Mouse (Mus musculus) embryonic facial prominence, embryonic 11.5 days (tissue): Measurements from ENCODE around the gene Slc36a2. TPM values are rescaled to one million over a fixed set of nuclear protein-coding genes. Genes with fewer than 3 reads are reported as not detected.

Experiments
- ATAC-seq: fragments of 200-750 bp; cut with Nextera tagmentation; replicated peaks from 2 replicates; pipeline ENCODE4 v1.8.0; 2017; ENCODE audit warnings: low read depth; ENCODE audit not compliant: insufficient number of reproducible peaks, low FRiP score, low TSS enrichment
- DNase-seq: peaks from one replicate; pipeline ENCODE4 v3.0.0-alpha.2; 2015; ENCODE audit warnings: low spot score
- H3K27ac ChIP-seq: fragments of 300-500 bp; sonication (generic); replicated peaks from 2 replicates; pipeline ENCODE4 v1.5.1; 2014; ENCODE audit warnings: mild to moderate bottlenecking, low read depth, low read length, control low read depth
- H3K27me3 ChIP-seq: fragments of 300-500 bp; sonication (generic); 2 replicates; pipeline ENCODE4 v1.6.1; 2014; ENCODE audit warnings: mild to moderate bottlenecking, low read length, moderate library complexity, mixed read lengths; ENCODE audit not compliant: control insufficient read depth, insufficient read depth
- H3K36me3 ChIP-seq: fragments of 300-500 bp; sonication (generic); replicated peaks from 2 replicates; pipeline ENCODE4 v1.6.1; 2014; ENCODE audit warnings: low read depth, mild to moderate bottlenecking, low read length, moderate library complexity, mixed read lengths; ENCODE audit not compliant: control insufficient read depth, insufficient read depth
- H3K4me1 ChIP-seq: fragments of 300-500 bp; sonication (generic); 2 replicates; pipeline ENCODE4 v1.6.1; 2014; ENCODE audit warnings: low read length, mixed read lengths; ENCODE audit not compliant: control insufficient read depth, insufficient read depth
- H3K4me2 ChIP-seq: fragments of 300-500 bp; sonication (generic); 2 replicates; pipeline ENCODE4 v1.6.1; 2014; ENCODE audit warnings: low read depth, mild to moderate bottlenecking, control low read depth, low read length, moderate library complexity
- H3K4me3 ChIP-seq: fragments of 300-500 bp; sonication (generic); 2 replicates; pipeline ENCODE4 v1.5.1; 2014; ENCODE audit warnings: low read depth, low read length, control low read depth
- H3K9ac ChIP-seq: fragments of 300-500 bp; sonication (generic); replicated peaks from 2 replicates; pipeline ENCODE4 v1.6.1; 2014; ENCODE audit warnings: mild to moderate bottlenecking, control low read depth, low read length
- H3K9me3 ChIP-seq: fragments of 300-500 bp; sonication (generic); replicated peaks from 2 replicates; pipeline ENCODE4 v1.6.1; 2016; ENCODE audit warnings: mild to moderate bottlenecking, low read length, inconsistent platforms, mixed read lengths; ENCODE audit not compliant: control insufficient read depth
- WGBS: fragments of 180-500 bp; shearing (Covaris S2); extraction: QIAGEN DNeasy Blood & Tissue Kit; methylation state at CpG from one replicate; pipeline ENCODE4 v1.1.7; 2014; 5-methylcytosine and 5-hydroxymethylcytosine counted together
- polyA plus RNA-seq: library from polyadenylated mRNA; unstranded; fragments of >200 nt; fragmentation: Nextera tagmentation; extraction: Ambion mirVana; gene quantifications from 2 replicates; pipeline ENCODE4 v1.2.1, GENCODE M21; 2014

Slc36a2 gene
- polyA plus RNA-seq, 1 experiment from 2014 or later, result 0.11 TPM

DNA sequence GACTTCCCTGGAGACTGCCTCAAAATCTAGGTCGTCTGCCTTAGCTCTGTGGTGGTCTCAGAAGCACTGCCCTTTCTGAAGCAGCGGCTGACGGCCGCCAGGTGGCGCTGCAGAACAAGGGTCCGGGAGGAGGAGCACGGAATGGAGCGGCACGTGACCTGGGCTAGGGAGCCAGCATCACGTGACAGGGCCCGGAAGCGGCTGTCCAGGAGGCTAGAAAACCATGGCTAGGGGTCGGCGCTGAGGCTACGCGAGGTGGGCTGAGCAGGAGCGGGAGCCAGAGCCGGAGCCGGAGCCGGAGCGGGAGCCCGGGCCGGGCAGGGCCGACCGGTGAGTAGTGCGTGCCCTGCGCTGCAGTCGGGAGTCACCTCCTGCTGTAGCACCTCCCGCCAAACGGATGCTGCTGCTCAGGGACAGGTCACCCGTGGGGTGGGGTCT, 19.3 kb upstream of the Slc36a2 start, which contains the start of gene Slc36a1:
Slc36a1 (plus strand) TSS at position 192 of the 438 bp plus-strand sequence.
- no peaks in the 10 kb centered on the region for H3K4me1 ChIP-seq
- peak within 1 kb of the TSS; percentile 91 for H3K4me2 ChIP-seq
- peak; percentile 96 for DNase-seq
- WGBS, result under 1% methylated on average over 31 of the region's 31 CpGs
- H3K4me3 ChIP-seq, result peak within 1 kb of the TSS; percentile 77
- H3K36me3 ChIP-seq, result no peaks in the 10 kb centered on the region
- H3K27me3 ChIP-seq, result no peaks in the 10 kb centered on the region
- peak; percentile 92 for ATAC-seq
- no peak within 1 kb of the TSS for H3K27ac ChIP-seq
- H3K9ac ChIP-seq, result peak within 1 kb of the TSS; percentile 78
- no peaks in the 10 kb centered on the region for H3K9me3 ChIP-seq

DNA sequence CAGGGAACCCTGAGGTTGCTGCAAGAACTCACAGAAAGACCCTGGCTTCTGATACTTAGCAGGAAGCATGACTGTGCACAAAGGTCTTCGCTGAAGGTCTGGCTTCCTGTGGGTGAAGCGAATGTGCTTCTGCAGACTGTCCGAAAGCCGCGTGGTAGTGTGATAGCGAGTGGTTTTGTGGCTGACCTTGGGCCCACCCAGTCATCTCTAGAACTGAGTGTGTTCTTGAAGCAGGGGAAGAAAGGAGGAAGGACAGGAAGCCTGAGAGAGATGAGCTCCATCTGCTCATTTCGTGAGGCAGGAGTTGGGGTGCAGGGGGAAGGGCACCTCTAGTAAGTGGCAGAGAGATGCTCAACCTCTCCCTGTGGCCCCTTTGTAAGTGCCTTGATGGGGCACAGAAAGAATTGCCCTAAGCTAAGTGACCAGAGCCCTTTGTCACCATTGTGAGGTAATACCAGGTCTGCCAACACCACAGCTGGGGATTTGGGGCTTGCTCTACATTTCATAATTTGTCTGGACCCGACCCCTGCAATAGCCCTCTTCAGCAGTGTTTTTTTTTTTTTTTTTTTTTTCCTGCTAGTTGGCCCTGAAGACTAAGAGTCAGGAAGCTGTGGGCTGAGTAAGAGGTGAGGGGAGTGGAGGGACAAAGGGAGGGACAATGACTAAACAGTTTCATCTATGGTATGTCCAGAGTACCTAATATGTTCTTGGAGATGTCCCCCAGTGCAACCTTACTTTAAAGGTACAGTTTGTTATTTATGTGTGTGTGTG, 13.0 kb upstream of the Slc36a2 start:
- no peak overlapping the region for H3K27ac ChIP-seq
- H3K36me3 ChIP-seq, result no peaks in the 10 kb centered on the region
- no peak overlapping the region for H3K4me3 ChIP-seq
- 79% methylated on average over 8 of the region's 8 CpGs for WGBS
- no peak for ATAC-seq
- DNase-seq, result no peak
- H3K9ac ChIP-seq, result no peak overlapping the region
- H3K4me2 ChIP-seq, result no peak overlapping the region
- no peaks in the 10 kb centered on the region for H3K9me3 ChIP-seq
- H3K27me3 ChIP-seq, result no peaks in the 10 kb centered on the region
- no peaks in the 10 kb centered on the region for H3K4me1 ChIP-seq

DNA sequence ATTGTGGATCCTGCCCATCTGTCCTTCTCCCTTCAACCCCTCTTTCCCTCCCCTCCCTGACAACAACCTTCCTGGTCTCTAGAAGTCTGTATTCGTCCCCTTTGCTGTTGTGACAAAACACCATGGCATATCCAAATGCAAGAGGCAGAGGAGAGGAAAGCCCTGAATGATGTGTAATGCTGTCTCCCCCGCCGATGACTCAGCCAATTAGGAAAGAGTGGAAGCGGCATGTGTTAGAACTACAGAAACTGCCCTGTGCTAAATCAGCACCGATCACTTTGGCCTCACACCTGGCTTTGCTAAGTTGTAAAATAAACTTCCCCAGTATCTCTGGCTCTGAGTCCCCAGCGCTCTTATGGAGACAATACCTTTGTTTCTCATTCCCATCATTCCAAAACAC, 12.2 kb upstream of the Slc36a2 start:
- H3K4me2 ChIP-seq, result no peak overlapping the region
- 64% methylated on average over 6 of the region's 6 CpGs for WGBS
- ATAC-seq (no peak), DNase-seq (no peak)
- H3K4me1 ChIP-seq, result no peaks in the 10 kb centered on the region
- no peaks in the 10 kb centered on the region for H3K27me3 ChIP-seq
- no peaks in the 10 kb centered on the region for H3K36me3 ChIP-seq
- H3K27ac ChIP-seq, result no peak overlapping the region
- no peak overlapping the region for H3K4me3 ChIP-seq
- no peaks in the 10 kb centered on the region for H3K9me3 ChIP-seq
- no peak overlapping the region for H3K9ac ChIP-seq

DNA sequence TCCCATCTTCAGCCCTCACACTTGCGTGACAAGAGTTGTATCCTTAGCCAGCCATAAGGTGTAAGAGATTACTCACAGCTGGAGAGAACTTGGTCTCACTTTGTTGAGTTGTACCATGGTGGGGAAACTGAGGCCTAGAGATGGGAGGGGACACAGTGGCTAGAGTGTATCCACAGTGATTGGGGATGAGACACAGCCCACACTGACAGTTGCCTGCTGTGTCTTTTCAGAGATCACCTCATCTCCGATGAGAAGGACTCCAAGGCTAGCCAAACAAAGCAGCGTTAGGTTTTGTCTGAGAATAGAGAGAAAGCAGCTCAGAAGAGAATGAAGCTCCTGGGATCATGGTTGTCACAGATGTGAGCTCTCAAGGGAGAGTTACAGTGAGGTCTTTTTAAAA, 5.3 kb upstream of the Slc36a2 start:
- Histone ChIP-seq H3K9me3 (no peaks in the 10 kb centered on the region), H3K4me1 (no peaks in the 10 kb centered on the region), H3K9ac (no peak overlapping the region), H3K36me3 (no peaks in the 10 kb centered on the region), H3K27me3 (no peaks in the 10 kb centered on the region), H3K4me3 (no peak overlapping the region), H3K27ac (no peak overlapping the region), H3K4me2 (no peak overlapping the region)
- DNase-seq, result no peak
- ATAC-seq, result no peak
- WGBS, result 84% methylated on average over 3 of the region's 3 CpGs

DNA sequence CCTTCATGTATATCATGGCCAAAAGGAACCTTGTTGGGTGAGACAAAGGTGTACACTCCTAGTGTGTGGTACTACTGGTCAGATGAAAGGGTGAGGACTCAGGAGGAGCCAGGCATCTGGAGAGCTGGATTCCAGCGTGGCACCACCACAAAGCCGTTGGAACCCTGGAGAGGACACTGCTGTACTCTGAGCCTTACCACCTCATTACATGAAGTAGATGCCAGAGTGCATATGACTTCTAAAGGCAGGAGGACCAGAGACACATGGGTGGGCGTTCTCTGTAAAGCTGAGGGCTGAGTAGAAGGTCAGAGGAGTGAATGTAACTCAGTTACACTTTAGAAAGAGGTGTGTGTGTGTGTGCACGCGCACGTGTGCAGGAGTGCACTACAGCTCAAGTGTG, 2.9 kb upstream of the Slc36a2 start:
- Histone ChIP-seq H3K4me2 (no peak overlapping the region), H3K4me1 (no peaks in the 10 kb centered on the region), H3K36me3 (no peaks in the 10 kb centered on the region), H3K27me3 (no peaks in the 10 kb centered on the region), H3K9ac (no peak overlapping the region), H3K9me3 (no peaks in the 10 kb centered on the region), H3K27ac (no peak overlapping the region), H3K4me3 (no peak overlapping the region)
- ATAC-seq (no peak), DNase-seq (no peak)
- 87% methylated on average over 6 of the region's 6 CpGs for WGBS

DNA sequence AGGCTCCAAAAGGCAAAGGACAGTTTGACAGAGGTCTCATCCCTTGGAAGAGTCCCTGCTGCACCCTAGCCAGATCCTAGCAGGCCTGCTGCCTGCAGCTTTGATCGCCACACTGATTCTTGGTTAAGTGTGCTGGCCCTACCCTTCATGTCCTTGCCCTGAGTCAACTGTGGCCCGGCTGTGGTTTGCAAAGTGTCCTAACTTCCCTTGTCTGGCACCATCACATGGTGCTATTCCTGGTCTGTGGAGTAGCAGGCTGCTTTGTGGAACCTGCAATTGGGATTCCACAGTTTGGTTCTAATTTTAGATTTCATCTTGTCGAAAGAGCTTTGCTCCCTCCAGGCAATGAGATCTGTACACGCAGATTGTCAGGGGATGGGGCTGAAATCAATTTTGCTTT, 2.4 kb upstream of the Slc36a2 start:
- Histone ChIP-seq H3K4me3 (no peak overlapping the region), H3K27ac (no peak overlapping the region), H3K4me2 (no peak overlapping the region), H3K9ac (no peak overlapping the region), H3K9me3 (no peaks in the 10 kb centered on the region), H3K4me1 (no peaks in the 10 kb centered on the region), H3K27me3 (no peaks in the 10 kb centered on the region), H3K36me3 (no peaks in the 10 kb centered on the region)
- no peak for ATAC-seq
- no peak for DNase-seq
- WGBS, result 65% methylated on average over 4 of the region's 4 CpGs

DNA sequence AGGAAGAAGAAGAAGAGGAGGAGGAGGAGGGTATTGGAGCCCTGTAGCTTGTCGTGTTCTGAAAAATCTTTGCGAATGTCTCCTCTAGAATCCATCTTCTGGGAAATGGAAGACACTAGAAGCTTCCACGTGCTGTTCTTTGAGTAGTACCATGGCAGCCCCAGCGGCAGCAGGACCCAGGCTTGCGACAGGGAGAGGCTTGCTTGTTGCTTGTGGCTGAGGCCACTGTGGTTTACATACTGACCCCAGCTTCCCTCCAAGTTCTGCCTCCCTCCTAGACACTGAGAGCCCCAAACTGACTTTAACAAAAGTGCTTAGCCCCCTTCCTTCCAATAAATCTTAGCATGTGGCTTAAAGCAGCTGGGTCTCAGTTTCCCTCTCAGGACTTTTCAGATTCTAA, 631 bp downstream of the Slc36a2 start:
- DNase-seq (no peak), ATAC-seq (no peak)
- H3K4me3 ChIP-seq, result no peak overlapping the region
- H3K27me3 ChIP-seq, result no peaks in the 10 kb centered on the region
- H3K9me3 ChIP-seq, result no peaks in the 10 kb centered on the region
- no peak overlapping the region for H3K27ac ChIP-seq
- 82% methylated on average over 5 of the region's 5 CpGs for WGBS
- H3K9ac ChIP-seq, result no peak overlapping the region
- no peaks in the 10 kb centered on the region for H3K36me3 ChIP-seq
- no peaks in the 10 kb centered on the region for H3K4me1 ChIP-seq
- no peak overlapping the region for H3K4me2 ChIP-seq

DNA sequence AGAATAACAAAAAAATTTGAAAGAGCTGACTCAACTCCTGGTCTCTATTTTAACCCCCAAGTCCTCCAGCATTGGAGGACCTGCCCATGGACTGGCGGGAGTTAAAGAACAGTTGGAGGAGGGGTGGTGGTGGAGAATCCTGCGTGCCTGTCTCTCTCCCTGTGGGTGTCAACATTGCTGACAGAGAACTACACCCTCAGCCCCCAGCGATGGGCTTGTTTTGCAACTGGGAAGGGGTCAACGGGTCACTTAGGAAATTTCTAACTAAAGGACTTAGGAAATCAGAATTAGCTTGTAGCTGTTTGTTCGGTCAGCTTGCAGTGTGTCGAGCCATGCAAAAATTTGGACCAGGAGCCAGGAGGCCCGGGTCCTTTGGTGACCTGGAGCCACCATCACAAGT, 1.8 kb downstream of the Slc36a2 start:
- ATAC-seq, result no peak

More for the DNA sequence above, 1.8 kb downstream of the Slc36a2 start:
- no peak overlapping the region for H3K9ac ChIP-seq
- H3K4me1 ChIP-seq, result no peaks in the 10 kb centered on the region
- 42% methylated on average over 7 of the region's 7 CpGs for WGBS
- no peak for DNase-seq
- H3K36me3 ChIP-seq, result no peaks in the 10 kb centered on the region
- H3K9me3 ChIP-seq, result no peaks in the 10 kb centered on the region
- no peak overlapping the region for H3K4me3 ChIP-seq
- no peak overlapping the region for H3K27ac ChIP-seq
- H3K27me3 ChIP-seq, result no peaks in the 10 kb centered on the region
- no peak overlapping the region for H3K4me2 ChIP-seq
